ENCODE assay signal across 8 mouse cellular contexts in the genomic region with DNA sequence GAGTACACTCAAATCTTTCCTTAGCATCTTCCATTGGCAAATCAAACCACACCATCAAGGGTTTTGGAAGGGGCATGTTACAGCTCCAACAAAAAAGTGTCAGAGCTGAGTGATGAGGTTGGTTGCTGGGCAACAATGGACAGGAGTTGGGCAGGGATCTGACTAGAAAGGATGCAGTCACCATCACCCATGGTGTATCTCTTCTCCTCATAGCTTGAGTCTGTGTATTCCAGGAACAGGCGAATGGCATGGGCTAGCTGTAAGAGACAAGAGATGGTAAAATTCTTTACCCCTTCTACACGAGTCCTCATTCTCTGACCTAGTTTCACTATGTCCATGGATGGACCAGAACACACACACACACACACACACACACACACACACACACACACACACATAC. TPM values are rescaled to one million over a fixed set of nuclear protein-coding genes. Genes with fewer than 3 reads are reported as not detected.
DNase-seq lines count a peak whose midpoint lies in the region; ATAC-seq lines count a peak whose summit lies in the region.

No protein-coding gene starts in this region.

- H3K27ac ChIP-seq in kidney, embryonic 14.5 days (ENCODE audit: low read depth, low read length): no peak overlapping the region
- H3K27ac ChIP-seq in embryonic facial prominence, embryonic 10.5 days (replicated peaks): peak overlapping the region; percentile 84
- H3K27ac ChIP-seq in hindbrain, embryonic 13.5 days: peak overlapping the region; percentile 88
- peak overlapping the region; percentile 90 for H3K27ac ChIP-seq in midbrain, embryonic 12.5 days (replicated peaks)

- H3K27me3 ChIP-seq in kidney, embryonic 14.5 days (ENCODE audit: control insufficient read depth, insufficient read depth, low read length): no peaks in the 10 kb centered on the region
- no peaks in the 10 kb centered on the region; the same call in 1 of the 2 replicates for H3K27me3 ChIP-seq in embryonic facial prominence, embryonic 10.5 days (replicated peaks; ENCODE audit: low read depth, poor library complexity, severe bottlenecking)
- 0 out of 2 replicates have a peak, but pooled peaks cover 4% of the 10 kb centered on the region for H3K27me3 ChIP-seq in hindbrain, embryonic 13.5 days
- H3K27me3 ChIP-seq in midbrain, embryonic 12.5 days: peaks cover 6% of the 10 kb centered on the region

- peaks cover 7% of the 10 kb centered on the region; the same call in 1 of the 2 replicates for H3K4me1 ChIP-seq in kidney, embryonic 14.5 days (ENCODE audit: control insufficient read depth, insufficient read depth, low read length)
- peaks cover 14% of the 10 kb centered on the region for H3K4me1 ChIP-seq in embryonic facial prominence, embryonic 10.5 days
- H3K4me1 ChIP-seq in hindbrain, embryonic 13.5 days (replicated peaks): peaks cover 43% of the 10 kb centered on the region
- H3K4me1 ChIP-seq in midbrain, embryonic 12.5 days: peaks cover 17% of the 10 kb centered on the region

- WGBS in kidney, embryonic 14.5 days: 66% methylated on average over 2 of the region's 2 CpGs
- 75% methylated on average over 2 of the region's 2 CpGs for WGBS in embryonic facial prominence, embryonic 10.5 days
- 53% methylated on average over 2 of the region's 2 CpGs for WGBS in hindbrain, embryonic 13.5 days
- WGBS in midbrain, embryonic 12.5 days: 42% methylated on average over 2 of the region's 2 CpGs

- no peak for DNase-seq in kidney, postnatal 14 days
- DNase-seq in embryonic facial prominence, embryonic 10.5 days (ENCODE audit: low spot score): no peak
- no peak for DNase-seq in layer of hippocampus, adult 9-11 months
- DNase-seq in testis, postnatal 10 days (ENCODE audit: low spot score): no peak
- no peak for DNase-seq in layer of hippocampus, postnatal 25 days (ENCODE audit: extremely low spot score in 1 of 2, low spot score in 1 of 2)

- no peak overlapping the region for H3K9ac ChIP-seq in kidney, embryonic 14.5 days (ENCODE audit: low read depth, low read length)
- peak overlapping the region; percentile 55 for H3K9ac ChIP-seq in hindbrain, embryonic 13.5 days
- peak overlapping the region; percentile 51 for H3K9ac ChIP-seq in midbrain, embryonic 12.5 days (replicated peaks)

- peak overlapping the region; percentile 43 for H3K4me2 ChIP-seq in kidney, embryonic 14.5 days (replicated peaks; ENCODE audit: low read depth, low read length)
- peak overlapping the region; percentile 50 for H3K4me2 ChIP-seq in hindbrain, embryonic 13.5 days
- H3K4me2 ChIP-seq in midbrain, embryonic 12.5 days (replicated peaks): peak overlapping the region; percentile 54

- H3K9me3 ChIP-seq in kidney, embryonic 14.5 days (ENCODE audit: control insufficient read depth, low read length): no peaks in the 10 kb centered on the region
- H3K9me3 ChIP-seq in embryonic facial prominence, embryonic 10.5 days: no peaks in the 10 kb centered on the region
- no peaks in the 10 kb centered on the region for H3K9me3 ChIP-seq in hindbrain, embryonic 13.5 days
- H3K9me3 ChIP-seq in midbrain, embryonic 12.5 days: no peaks in the 10 kb centered on the region

- no peaks in the 10 kb centered on the region for H3K36me3 ChIP-seq in kidney, embryonic 14.5 days (ENCODE audit: control insufficient read depth, insufficient read depth, low read length)
- no peaks in the 10 kb centered on the region for H3K36me3 ChIP-seq in embryonic facial prominence, embryonic 10.5 days (replicated peaks)
- no peaks in the 10 kb centered on the region for H3K36me3 ChIP-seq in hindbrain, embryonic 13.5 days
- H3K36me3 ChIP-seq in midbrain, embryonic 12.5 days: no peaks in the 10 kb centered on the region

- peak overlapping the region; percentile 28; the same call in 1 of the 2 replicates for H3K4me3 ChIP-seq in kidney, embryonic 14.5 days (ENCODE audit: low read length)
- H3K4me3 ChIP-seq in embryonic facial prominence, embryonic 10.5 days: peak overlapping the region; percentile 55
- peak overlapping the region; percentile 31 for H3K4me3 ChIP-seq in hindbrain, embryonic 13.5 days
- H3K4me3 ChIP-seq in midbrain, embryonic 12.5 days: peak overlapping the region; percentile 36

- no peak; the same call in 1 of the 2 replicates for ATAC-seq in kidney, embryonic 14.5 days (ENCODE audit: low FRiP score, low TSS enrichment)
- ATAC-seq in hindbrain, embryonic 13.5 days (ENCODE audit: low FRiP score): no peak
- no peak; the same call in 1 of the 2 replicates for ATAC-seq in midbrain, embryonic 12.5 days (ENCODE audit: low FRiP score, low read depth)

RNA-seq across cellular contexts. Expression of gene Gstm7, which starts 0.5 kb away (rescaled TPM):
- polyA plus RNA-seq in kidney, embryonic 14.5 days (2014; fragmentation: Nextera tagmentation; extraction: Ambion mirVana): 18.6 and 22.6 TPM in 2 replicates
- polyA plus RNA-seq in embryonic facial prominence, embryonic 10.5 days (2016; fragmentation: Nextera tagmentation; extraction: Ambion mirVana): 18.5 and 22.8 TPM in 2 replicates
- polyA plus RNA-seq in hindbrain, embryonic 13.5 days (2015; fragmentation: Nextera tagmentation; extraction: Ambion mirVana): 82.5 and 85.8 TPM in 2 replicates
- 72.7 and 79.8 TPM in 2 replicates for polyA plus RNA-seq in midbrain, embryonic 12.5 days (2016; fragmentation: Nextera tagmentation; extraction: Ambion mirVana)
- 100 to 1,000 TPM; 150 to 174 TPM for total RNA-seq in layer of hippocampus, postnatal 25 days (2021)

RNA-seq across cellular contexts. Expression of gene Gstm6, which starts 12.4 kb away (rescaled TPM):
- 4.4 and 5.7 TPM in 2 replicates for polyA plus RNA-seq in kidney, embryonic 14.5 days (2014; fragmentation: Nextera tagmentation; extraction: Ambion mirVana)
- 8.6 and 8.9 TPM in 2 replicates for polyA plus RNA-seq in embryonic facial prominence, embryonic 10.5 days (2016; fragmentation: Nextera tagmentation; extraction: Ambion mirVana)
- polyA plus RNA-seq in hindbrain, embryonic 13.5 days (2015; fragmentation: Nextera tagmentation; extraction: Ambion mirVana): 7.7 and 8.5 TPM in 2 replicates
- 10.0 and 12.2 TPM in 2 replicates for polyA plus RNA-seq in midbrain, embryonic 12.5 days (2016; fragmentation: Nextera tagmentation; extraction: Ambion mirVana)
- total RNA-seq in layer of hippocampus, postnatal 25 days (2021): 10 to 100 TPM; 12.1 to 14.2 TPM

RNA-seq across cellular contexts. Expression of gene Gstm5, which starts 35.5 kb away (rescaled TPM):
- polyA plus RNA-seq in kidney, embryonic 14.5 days (2014; fragmentation: Nextera tagmentation; extraction: Ambion mirVana): 174 and 223 TPM in 2 replicates
- polyA plus RNA-seq in embryonic facial prominence, embryonic 10.5 days (2016; fragmentation: Nextera tagmentation; extraction: Ambion mirVana): 208 and 219 TPM in 2 replicates
- 230 and 243 TPM in 2 replicates for polyA plus RNA-seq in hindbrain, embryonic 13.5 days (2015; fragmentation: Nextera tagmentation; extraction: Ambion mirVana)
- 219 and 231 TPM in 2 replicates for polyA plus RNA-seq in midbrain, embryonic 12.5 days (2016; fragmentation: Nextera tagmentation; extraction: Ambion mirVana)
- total RNA-seq in layer of hippocampus, postnatal 25 days (2021): 100 to 1,000 TPM; 281 to 321 TPM

RNA-seq across cellular contexts. Expression of gene Gstm3, which starts 37.9 kb away (rescaled TPM):
- polyA plus RNA-seq in kidney, embryonic 14.5 days (2014; fragmentation: Nextera tagmentation; extraction: Ambion mirVana): 0.16 TPM in 1 of 2 replicates, not detected in the other
- polyA plus RNA-seq in embryonic facial prominence, embryonic 10.5 days (2016; fragmentation: Nextera tagmentation; extraction: Ambion mirVana): not detected in 2 replicates
- 0.17 TPM in 1 of 2 replicates, not detected in the other for polyA plus RNA-seq in hindbrain, embryonic 13.5 days (2015; fragmentation: Nextera tagmentation; extraction: Ambion mirVana)
- not detected in 2 replicates for polyA plus RNA-seq in midbrain, embryonic 12.5 days (2016; fragmentation: Nextera tagmentation; extraction: Ambion mirVana)
- not detected for total RNA-seq in layer of hippocampus, postnatal 25 days (2021)

RNA-seq across cellular contexts. Expression of gene Eps8l3, which starts 54.1 kb away (rescaled TPM):
- polyA plus RNA-seq in kidney, embryonic 14.5 days (2014; fragmentation: Nextera tagmentation; extraction: Ambion mirVana): not detected in 2 replicates
- not detected in 2 replicates for polyA plus RNA-seq in embryonic facial prominence, embryonic 10.5 days (2016; fragmentation: Nextera tagmentation; extraction: Ambion mirVana)
- polyA plus RNA-seq in hindbrain, embryonic 13.5 days (2015; fragmentation: Nextera tagmentation; extraction: Ambion mirVana): not detected in 2 replicates
- not detected in 2 replicates for polyA plus RNA-seq in midbrain, embryonic 12.5 days (2016; fragmentation: Nextera tagmentation; extraction: Ambion mirVana)
- not detected for total RNA-seq in layer of hippocampus, postnatal 25 days (2021)
